Mouse (Mus musculus): ENCODE measurements around the gene Rybp. TPM values are rescaled to one million over a fixed set of nuclear protein-coding genes. Genes with fewer than 3 reads are reported as not detected.

Gene Rybp
- total RNA-seq, 4 experiments from 2014 or later = 9.6 to 11.9 (median 10.5) TPM

- DNase-seq (ENCODE audit: low spot score) = peak; percentile 18
Measured at GRCm38 (mm10) chr6:100288016-100288729, 888 bp upstream of the Rybp start.

GRCm38 (mm10) chr6:100286573-100287333, 532 bp downstream of the Rybp start:
- peak; percentile 42 for DNase-seq (ENCODE audit: low spot score)

GRCm38 (mm10) chr6:100285985-100286572, 1.2 kb downstream of the Rybp start:
- DNase-seq (ENCODE audit: low spot score) = no peak

- no peak for DNase-seq (ENCODE audit: low spot score)
Measured at GRCm38 (mm10) chr6:100278841-100279240, 8.4 kb downstream of the Rybp start.

DNA sequence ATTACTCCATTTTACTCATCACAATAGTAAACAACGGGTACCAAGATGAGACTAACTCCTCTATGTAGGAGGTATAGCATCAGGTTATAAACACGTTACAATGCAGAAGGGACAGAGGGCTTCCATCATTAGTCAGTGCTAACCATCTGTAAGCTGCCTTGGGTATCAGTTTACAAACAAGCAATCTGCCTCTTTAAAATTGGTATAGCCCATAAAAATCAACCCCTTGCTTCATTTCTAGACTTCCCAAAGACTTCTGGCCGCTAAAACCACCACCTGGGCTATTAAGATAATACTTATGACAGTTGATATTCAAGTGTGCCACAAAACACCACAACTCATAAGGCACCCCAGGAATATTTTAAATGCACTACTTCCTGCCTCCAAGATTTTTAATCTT, 10.9 kb downstream of the Rybp start:
- DNase-seq (ENCODE audit: low spot score) = no peak

- no peak for DNase-seq (ENCODE audit: low spot score)
Measured at GRCm38 (mm10) chr6:100275643-100276042, 11.6 kb downstream of the Rybp start.

GRCm38 (mm10) chr6:100273556-100273955, 13.7 kb downstream of the Rybp start:
- no peak for DNase-seq (ENCODE audit: low spot score)

GRCm38 (mm10) chr6:100271992-100272391, 15.3 kb downstream of the Rybp start:
- DNase-seq (ENCODE audit: low spot score) = no peak

- DNase-seq (ENCODE audit: low spot score) = no peak
Measured at GRCm38 (mm10) chr6:100270765-100271164, 16.5 kb downstream of the Rybp start.

DNA sequence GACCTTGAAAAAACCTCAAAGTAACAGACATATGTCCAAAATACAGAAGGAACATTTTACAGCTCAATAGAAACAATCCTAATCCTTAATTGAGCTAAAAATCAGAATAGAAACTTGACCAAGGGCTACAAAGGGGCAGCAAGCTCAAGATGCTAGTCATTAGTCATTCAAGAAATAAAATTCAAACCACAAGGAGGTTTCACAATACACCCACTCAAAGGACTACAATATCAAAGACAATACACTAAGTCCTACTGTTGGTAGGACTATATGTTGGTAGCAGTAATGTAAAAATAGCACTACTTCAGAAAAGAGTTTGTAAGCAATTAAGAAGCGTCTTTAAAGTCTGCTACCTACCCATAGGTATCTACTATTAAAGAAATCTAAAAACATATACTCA, 27.7 kb downstream of the Rybp start:
- DNase-seq (ENCODE audit: low spot score) = no peak

- DNase-seq (ENCODE audit: low spot score) = no peak
Measured at GRCm38 (mm10) chr6:100258278-100258677, 29.0 kb downstream of the Rybp start.

- DNase-seq (ENCODE audit: low spot score) = no peak
Measured at GRCm38 (mm10) chr6:100255411-100255810, 31.9 kb downstream of the Rybp start.

- no peak for DNase-seq (ENCODE audit: low spot score)
Measured at GRCm38 (mm10) chr6:100254671-100255070, 32.6 kb downstream of the Rybp start.

DNA sequence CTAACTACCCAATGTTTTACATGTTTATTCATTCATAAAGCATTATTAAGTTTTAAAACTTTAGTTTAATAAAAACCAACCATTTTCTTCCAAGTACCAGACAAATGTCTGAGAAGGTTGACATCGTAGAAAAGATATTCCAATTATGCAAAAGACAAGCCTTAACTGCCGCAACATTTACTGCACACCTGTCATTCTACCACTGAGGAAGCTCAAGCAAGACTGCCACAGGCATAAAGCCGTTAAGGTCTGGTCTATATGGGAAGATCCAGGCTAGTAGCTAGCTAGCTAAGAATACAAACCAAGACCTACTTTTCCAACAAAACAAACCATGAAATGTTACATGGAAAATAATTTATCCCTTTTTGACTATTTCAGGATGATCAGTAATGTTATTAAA, 42.8 kb downstream of the Rybp start:
- DNase-seq (ENCODE audit: low spot score) = no peak

DNA sequence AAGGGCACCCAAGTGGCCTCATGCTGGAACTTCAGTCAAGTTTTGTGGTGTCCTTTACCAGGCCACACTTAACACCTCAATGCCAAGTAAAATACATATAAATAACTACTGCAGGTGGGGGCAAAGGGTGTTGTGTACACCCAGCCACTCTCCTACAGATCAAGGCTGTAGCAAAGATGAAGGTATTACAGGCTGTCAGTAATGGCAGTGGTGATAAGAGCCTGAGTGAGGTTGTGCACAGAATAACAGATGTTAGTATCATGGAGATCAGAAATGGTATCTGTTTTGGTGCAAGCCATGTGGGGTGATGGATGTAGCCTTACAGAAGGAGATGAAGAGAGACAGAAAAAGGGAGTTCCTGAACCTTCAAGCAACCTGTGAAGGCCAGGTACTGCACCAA, 52.2 kb downstream of the Rybp start:
- DNase-seq (ENCODE audit: low spot score) = no peak

- no peak for DNase-seq (ENCODE audit: low spot score)
Measured at GRCm38 (mm10) chr6:100233522-100233921, 53.8 kb downstream of the Rybp start.

DNA sequence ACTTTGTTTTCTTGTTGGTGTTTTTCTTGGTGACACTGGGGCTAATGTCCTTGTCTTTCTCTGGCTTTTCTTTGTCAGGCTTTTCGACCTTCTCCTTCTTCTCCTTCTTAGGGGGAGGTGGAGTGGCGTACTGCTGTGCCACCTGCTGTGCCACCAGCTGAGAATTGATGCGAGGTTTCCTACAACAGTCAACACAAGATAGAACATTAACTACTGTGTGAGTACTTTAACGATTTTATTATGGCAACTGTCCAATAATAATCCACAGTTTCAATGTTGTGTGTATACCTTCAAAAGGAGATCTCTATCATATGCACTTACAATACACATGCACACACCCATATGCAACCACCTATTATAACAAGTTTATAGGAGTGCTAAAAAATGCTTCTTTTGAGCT, 54.2 kb downstream of the Rybp start:
- no peak for DNase-seq (ENCODE audit: low spot score)

DNA sequence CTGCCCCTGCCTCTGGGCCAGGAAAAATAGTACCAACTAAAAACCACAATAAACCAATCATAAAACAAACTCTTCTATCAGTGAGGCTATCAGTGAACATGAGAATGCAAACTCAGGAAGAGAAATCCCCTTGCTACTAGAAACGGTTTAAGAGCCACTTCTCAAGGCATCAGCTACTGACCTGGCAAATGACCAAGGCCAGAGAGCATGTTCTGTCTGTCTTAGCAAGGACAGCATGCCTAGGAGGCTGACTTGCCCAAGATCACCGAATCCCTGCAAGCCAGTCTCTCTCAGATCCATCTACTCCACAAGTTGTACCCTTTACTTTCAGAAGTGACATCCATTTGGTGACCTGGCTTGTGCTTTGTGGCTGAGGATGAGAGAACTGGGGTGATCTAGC, 61.1 kb downstream of the Rybp start:
- no peak for DNase-seq (ENCODE audit: low spot score)

GRCm38 (mm10) chr6:100223932-100224331, 63.4 kb downstream of the Rybp start:
- no peak for DNase-seq (ENCODE audit: low spot score)

DNA sequence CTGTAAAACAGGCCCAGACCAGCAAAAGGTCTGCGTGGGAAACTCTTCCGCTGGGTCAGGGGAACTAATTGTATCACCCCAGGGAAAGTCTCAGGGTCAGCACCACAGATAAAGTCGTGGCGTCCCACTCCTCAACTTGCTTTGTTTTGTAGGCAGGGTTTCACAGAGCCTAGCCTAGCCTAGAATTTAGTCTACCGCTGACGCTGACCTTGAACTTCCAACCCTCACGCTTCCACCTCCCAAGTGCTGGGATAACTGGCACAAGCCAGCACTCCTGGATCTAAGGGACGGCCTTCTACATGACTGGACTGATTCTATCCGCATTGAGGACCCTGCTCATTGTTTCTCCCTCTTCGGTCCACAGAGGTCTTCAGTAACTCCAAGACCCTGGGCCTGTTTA, 63.9 kb downstream of the Rybp start:
- DNase-seq (ENCODE audit: low spot score) = no peak

DNA sequence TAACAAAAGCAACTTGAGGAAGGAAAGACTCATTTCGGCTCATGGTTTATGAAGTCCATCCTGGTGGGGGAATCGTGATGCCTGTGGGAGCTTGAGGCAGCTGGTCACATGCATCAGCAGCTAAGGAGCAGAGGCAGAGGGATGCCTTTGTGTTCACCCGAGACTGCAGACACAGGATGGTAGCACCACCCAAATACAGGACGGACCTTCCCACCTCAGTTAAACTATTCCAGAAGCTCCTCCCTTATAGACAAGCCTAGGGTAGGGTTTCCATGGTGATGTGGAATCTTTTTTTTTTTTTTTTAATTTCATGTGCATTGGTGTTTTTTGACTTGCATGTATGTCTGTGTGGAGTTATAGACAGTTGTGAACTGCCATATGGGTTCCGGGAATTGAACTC, 64.4 kb downstream of the Rybp start:
- DNase-seq (ENCODE audit: low spot score) = no peak

DNA sequence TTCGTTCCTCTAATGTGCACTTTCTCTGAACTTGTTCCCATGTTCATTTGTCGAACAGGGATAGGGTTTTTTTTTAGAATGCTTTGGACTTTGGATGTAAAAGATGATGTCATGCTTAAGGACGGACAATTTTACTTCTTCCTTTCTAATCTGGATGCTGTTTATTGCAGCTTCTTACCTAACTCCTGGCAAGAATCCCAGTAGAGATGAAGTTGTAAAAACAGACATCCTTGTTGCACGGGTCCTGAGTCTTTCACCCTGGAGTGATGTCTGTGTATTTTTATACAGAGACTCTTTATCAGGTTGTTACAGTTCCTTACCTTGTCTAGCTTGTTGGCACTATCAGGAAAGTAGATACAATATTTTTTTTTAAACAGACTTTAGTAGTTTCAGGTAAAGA, 65.5 kb downstream of the Rybp start:
- no peak for DNase-seq (ENCODE audit: low spot score)

Data from heart, adult 8-10 months (tissue).